Mouse (Mus musculus) ES-E14 (cell line): ENCODE results near the gene Rcsd1.

Experiments
- CHD2 ChIP-seq: IDR thresholded peaks from 2 replicates; pipeline ENCODE4 v1.6.1; 2014; ENCODE audit warnings: mild to moderate bottlenecking, low read depth, low read length, inconsistent platforms
- HCFC1 ChIP-seq: IDR thresholded peaks from 2 replicates; pipeline ENCODE4 v1.6.1; 2012; ENCODE audit warnings: low read length, inconsistent platforms, borderline replicate concordance; ENCODE audit not compliant: insufficient read depth
- MAFK ChIP-seq: IDR thresholded peaks from 2 replicates; pipeline ENCODE4 v1.6.1; 2014; ENCODE audit warnings: mild to moderate bottlenecking, low read depth, low read length, inconsistent platforms; ENCODE audit not compliant: insufficient read depth
- ZC3H11A ChIP-seq: IDR thresholded peaks from 2 replicates; pipeline ENCODE4 v1.6.1; 2012; ENCODE audit warnings: low read depth, mild to moderate bottlenecking, inconsistent platforms, low read length, borderline replicate concordance
- ZNF384 ChIP-seq: IDR thresholded peaks from 2 replicates; pipeline ENCODE4 v1.6.1; 2012; ENCODE audit warnings: low read depth, low read length, inconsistent platforms

- TF ChIP-seq CHD2 (no peak), ZC3H11A (no peak), MAFK (no peak), ZNF384 (no peak), HCFC1 (no peak)
Measured at GRCm38 (mm10) chr1:165617166-165617891, 92.2 kb downstream of the Rcsd1 start.
